Mouse (Mus musculus): ENCODE results near the gene Hhat. TPM values are rescaled to one million over a fixed set of nuclear protein-coding genes. Genes with fewer than 3 reads are reported as not detected.
A peak's percentile ranks its signal among the peaks of the same experiment; 100 is the strongest.

Hhat gene
- polyA plus RNA-seq, 1 experiment from 2014 or later, result 15.4 TPM

- Histone ChIP-seq H3K4me3 (replicated peaks) (no peak overlapping the region), H3K9me3 (replicated peaks) (no peaks in the 10 kb centered on the region), H3K36me3 (peaks cover 3% of the 10 kb centered on the region; the same call in 1 of the 2 replicates), H3K27ac (no peak overlapping the region), H3K4me2 (no peak overlapping the region), H3K4me1 (no peaks in the 10 kb centered on the region), H3K9ac (no peak overlapping the region), H3K27me3 (no peaks in the 10 kb centered on the region)
- 35% methylated on average over 5 of the region's 5 CpGs for WGBS
- no peak for ATAC-seq (replicated peaks; ENCODE audit: low FRiP score)
These were observed 48.9 kb downstream of the Hhat start for GRCm38 (mm10) chr1:192722147-192722546.

GRCm38 (mm10) chr1:192720156-192720555 is 50.9 kb downstream of the Hhat start:
- H3K4me3 ChIP-seq (replicated peaks), result no peak overlapping the region
- no peaks in the 10 kb centered on the region for H3K4me1 ChIP-seq
- H3K36me3 ChIP-seq, result peaks cover 3% of the 10 kb centered on the region; the same call in 1 of the 2 replicates
- no peak overlapping the region for H3K9ac ChIP-seq
- WGBS, result 86% methylated on average over 10 of the region's 10 CpGs
- H3K27me3 ChIP-seq, result no peaks in the 10 kb centered on the region
- no peaks in the 10 kb centered on the region for H3K9me3 ChIP-seq (replicated peaks)
- H3K27ac ChIP-seq, result no peak overlapping the region
- ATAC-seq (replicated peaks; ENCODE audit: low FRiP score), result no peak
- H3K4me2 ChIP-seq, result no peak overlapping the region

- Histone ChIP-seq H3K27ac (no peak overlapping the region), H3K9me3 (replicated peaks) (no peaks in the 10 kb centered on the region), H3K4me3 (replicated peaks) (no peak overlapping the region), H3K27me3 (no peaks in the 10 kb centered on the region), H3K36me3 (no peaks in the 10 kb centered on the region), H3K9ac (no peak overlapping the region), H3K4me1 (no peaks in the 10 kb centered on the region), H3K4me2 (no peak overlapping the region)
- no peak for ATAC-seq (replicated peaks; ENCODE audit: low FRiP score)
- 28% methylated on average over 3 of the region's 3 CpGs for WGBS
These were observed 59.2 kb downstream of the Hhat start for GRCm38 (mm10) chr1:192711779-192712348.

DNA sequence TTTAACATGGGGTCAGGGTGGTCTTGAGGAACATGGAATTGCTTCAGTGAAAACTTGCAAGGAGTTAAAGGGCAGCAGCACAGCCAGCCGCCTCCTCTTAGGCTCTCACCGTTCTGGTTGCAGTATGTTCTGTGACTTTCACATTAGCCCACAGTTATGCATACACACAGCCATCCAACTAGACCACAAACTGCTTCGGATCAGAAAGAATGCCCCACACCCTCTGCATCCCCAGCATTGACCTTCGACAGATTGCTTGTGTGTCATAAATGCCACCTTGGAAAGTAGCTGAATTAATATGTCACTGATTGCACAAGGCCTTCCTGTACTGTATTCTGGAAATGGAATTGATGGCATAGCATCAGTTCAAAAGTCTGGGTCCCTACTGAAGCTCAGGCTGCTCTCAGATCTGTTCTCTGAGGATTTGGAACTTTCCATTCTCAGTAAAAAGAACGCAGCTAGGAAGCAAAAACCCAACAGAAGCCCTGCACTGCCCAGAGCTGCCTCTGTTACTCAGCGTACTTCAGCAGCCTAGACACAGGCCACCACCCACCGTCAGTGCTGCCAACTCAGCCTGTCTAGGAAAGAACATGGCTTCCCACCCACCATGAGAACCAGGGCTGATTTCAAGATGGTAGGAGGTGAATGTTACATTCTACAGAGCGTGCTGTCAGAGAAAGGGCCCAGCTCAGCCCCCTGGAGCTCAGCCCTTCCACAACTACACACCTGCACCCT is 70.5 kb downstream of the Hhat start:
- no peak overlapping the region for H3K4me2 ChIP-seq
- 83% methylated on average over 8 of the region's 8 CpGs for WGBS
- H3K4me1 ChIP-seq, result peaks cover 20% of the 10 kb centered on the region
- no peaks in the 10 kb centered on the region; the same call in 1 of the 2 replicates for H3K36me3 ChIP-seq
- H3K27ac ChIP-seq, result peak overlapping the region; percentile 24; the same call in 1 of the 2 replicates
- ATAC-seq (replicated peaks; ENCODE audit: low FRiP score), result no peak
- H3K9me3 ChIP-seq (replicated peaks), result no peaks in the 10 kb centered on the region; the same call in 1 of the 2 replicates
- H3K27me3 ChIP-seq, result no peaks in the 10 kb centered on the region
- H3K9ac ChIP-seq, result no peak overlapping the region
- H3K4me3 ChIP-seq (replicated peaks), result no peak overlapping the region

DNA sequence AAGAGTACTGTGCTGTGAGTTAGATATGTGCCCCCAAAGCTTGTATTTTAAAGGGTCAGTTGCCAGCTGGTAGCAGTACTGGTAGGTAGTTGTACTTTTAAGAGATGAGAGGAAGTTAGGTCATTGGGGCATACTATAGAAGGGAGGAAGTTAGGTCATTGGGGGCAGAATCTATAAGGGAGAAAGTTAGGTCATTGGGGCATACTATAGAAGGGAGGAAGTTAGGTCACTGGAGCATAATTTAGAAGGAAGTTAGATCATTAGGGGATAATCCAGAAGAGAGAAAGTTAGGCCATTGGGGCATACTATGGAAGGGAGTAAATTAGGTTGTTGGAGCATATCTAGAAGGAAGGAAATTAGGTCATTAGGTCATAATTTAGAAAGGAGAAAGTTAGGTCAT is 71.9 kb downstream of the Hhat start:
- no peaks in the 10 kb centered on the region for H3K27me3 ChIP-seq
- no peak for ATAC-seq (replicated peaks; ENCODE audit: low FRiP score)
- peaks cover 20% of the 10 kb centered on the region for H3K4me1 ChIP-seq
- H3K36me3 ChIP-seq, result no peaks in the 10 kb centered on the region
- no peak overlapping the region for H3K27ac ChIP-seq
- no peak overlapping the region for H3K4me2 ChIP-seq
- H3K9ac ChIP-seq, result no peak overlapping the region
- no peak overlapping the region for H3K4me3 ChIP-seq (replicated peaks)
- no peaks in the 10 kb centered on the region; the same call in 1 of the 2 replicates for H3K9me3 ChIP-seq (replicated peaks)

DNA sequence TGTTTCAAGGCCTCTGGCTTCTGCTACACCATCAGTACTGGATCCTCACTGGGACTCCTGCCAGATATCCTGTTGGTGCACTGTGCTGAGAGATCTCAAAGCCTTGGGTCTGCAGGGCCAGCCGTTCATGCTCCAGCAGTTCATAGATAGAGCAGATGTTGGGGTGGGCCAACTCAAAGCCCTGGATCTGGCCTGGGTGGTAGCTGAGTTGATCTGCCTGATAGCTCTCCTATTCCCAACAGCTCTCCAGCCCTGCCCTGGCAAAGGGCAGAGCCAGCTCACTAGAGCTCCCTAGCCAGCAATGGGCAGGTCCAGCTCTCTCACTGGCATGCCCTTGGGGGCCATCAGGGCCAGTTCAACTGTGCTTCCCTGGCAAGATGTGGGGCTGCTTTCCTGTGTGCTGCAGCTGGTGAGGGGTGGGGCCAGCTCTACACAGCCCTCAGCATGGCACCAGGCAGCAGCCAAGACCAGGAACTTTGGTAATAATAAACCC is 74.6 kb downstream of the Hhat start:
- peak overlapping the region; percentile 75 for H3K27ac ChIP-seq
- 62% methylated on average over 1 of the region's 1 CpGs for WGBS

DNA sequence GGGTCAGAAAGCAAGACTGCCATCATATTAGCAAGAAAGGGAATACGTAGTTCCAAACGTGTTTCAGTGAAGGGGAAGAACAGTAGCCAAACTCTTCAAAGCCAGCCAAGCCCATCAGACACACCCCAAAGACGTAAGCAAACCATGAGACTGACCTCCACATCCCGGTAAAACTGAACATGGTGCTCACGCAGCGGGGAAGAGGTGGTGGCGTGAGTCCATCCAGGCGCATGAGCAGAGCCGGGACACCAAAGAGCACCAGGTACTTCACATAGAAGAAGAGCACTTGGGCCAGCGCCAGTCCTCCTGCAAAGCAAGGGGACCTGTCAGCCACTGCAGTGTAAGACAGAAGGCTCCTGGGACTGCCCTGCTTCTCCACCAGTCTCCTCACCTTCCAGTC is 77.4 kb downstream of the Hhat start:
- H3K27me3 ChIP-seq, result no peaks in the 10 kb centered on the region
- WGBS, result 87% methylated on average over 10 of the region's 10 CpGs

More for the DNA sequence above, 74.6 kb downstream of the Hhat start:
- no peak overlapping the region for H3K9ac ChIP-seq
- H3K27me3 ChIP-seq, result no peaks in the 10 kb centered on the region
- H3K4me2 ChIP-seq, result no peak overlapping the region
- H3K9me3 ChIP-seq (replicated peaks), result no peaks in the 10 kb centered on the region
- H3K4me1 ChIP-seq, result peaks cover 16% of the 10 kb centered on the region
- ATAC-seq (replicated peaks; ENCODE audit: low FRiP score), result peak; percentile 87
- no peak overlapping the region for H3K4me3 ChIP-seq (replicated peaks)
- no peaks in the 10 kb centered on the region for H3K36me3 ChIP-seq

GRCm38 (mm10) chr1:192692982-192693381 is 78.0 kb downstream of the Hhat start:
- H3K4me1 ChIP-seq, result peaks cover 9% of the 10 kb centered on the region
- 83% methylated on average over 7 of the region's 7 CpGs for WGBS
- no peaks in the 10 kb centered on the region for H3K36me3 ChIP-seq
- no peak for ATAC-seq (replicated peaks; ENCODE audit: low FRiP score)
- H3K9ac ChIP-seq, result no peak overlapping the region
- no peaks in the 10 kb centered on the region for H3K9me3 ChIP-seq (replicated peaks)
- no peaks in the 10 kb centered on the region for H3K27me3 ChIP-seq
- H3K4me2 ChIP-seq, result no peak overlapping the region
- no peak overlapping the region for H3K4me3 ChIP-seq (replicated peaks)
- no peak overlapping the region for H3K27ac ChIP-seq

More for the DNA sequence above, 77.4 kb downstream of the Hhat start:
- Histone ChIP-seq H3K27ac (no peak overlapping the region), H3K4me3 (replicated peaks) (no peak overlapping the region), H3K9me3 (replicated peaks) (no peaks in the 10 kb centered on the region), H3K9ac (no peak overlapping the region), H3K36me3 (no peaks in the 10 kb centered on the region), H3K4me1 (peaks cover 11% of the 10 kb centered on the region), H3K4me2 (no peak overlapping the region)
- no peak for ATAC-seq (replicated peaks; ENCODE audit: low FRiP score)

DNA sequence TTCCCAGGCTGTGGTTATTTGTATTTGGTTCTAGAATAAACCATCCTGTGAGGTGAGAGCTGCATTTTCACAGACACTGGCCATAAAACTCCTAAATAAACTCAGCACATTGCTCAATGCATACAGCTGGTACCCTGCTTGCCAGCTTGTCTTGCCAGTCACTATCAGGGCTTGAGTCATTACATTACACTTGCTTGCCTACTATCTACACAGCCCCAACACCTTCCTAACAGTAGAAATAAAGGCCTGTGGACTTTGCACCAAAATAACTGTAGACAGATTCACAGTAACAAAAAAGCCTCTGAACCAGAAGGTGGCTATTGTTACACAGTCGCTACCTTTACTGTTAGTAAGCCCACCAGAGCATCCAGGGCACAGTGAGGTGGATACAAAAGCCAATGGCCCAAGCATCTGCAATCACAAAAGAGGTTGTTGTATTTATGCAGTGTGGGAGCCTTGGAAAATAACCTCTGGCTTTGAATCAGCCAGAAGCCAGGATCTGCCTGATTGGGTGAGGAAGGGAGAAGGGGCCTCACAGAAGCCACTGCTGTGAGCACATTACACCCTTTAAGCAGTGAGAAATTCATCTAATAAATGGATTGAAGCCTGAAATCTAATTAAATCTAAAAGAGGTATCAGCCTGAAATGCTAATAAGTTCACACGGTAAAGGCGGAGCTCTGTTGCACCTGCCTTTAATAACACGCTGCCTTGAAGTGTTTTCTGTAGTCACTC is 88.6 kb downstream of the Hhat start:
- H3K36me3 ChIP-seq, result no peaks in the 10 kb centered on the region
- no peaks in the 10 kb centered on the region for H3K27me3 ChIP-seq
- H3K4me2 ChIP-seq, result no peak overlapping the region
- no peak overlapping the region for H3K9ac ChIP-seq
- no peaks in the 10 kb centered on the region for H3K9me3 ChIP-seq (replicated peaks)
- 79% methylated on average over 4 of the region's 4 CpGs for WGBS
- no peak for ATAC-seq (replicated peaks; ENCODE audit: low FRiP score)
- H3K4me1 ChIP-seq, result no peaks in the 10 kb centered on the region
- H3K27ac ChIP-seq, result no peak overlapping the region
- H3K4me3 ChIP-seq (replicated peaks), result no peak overlapping the region

DNA sequence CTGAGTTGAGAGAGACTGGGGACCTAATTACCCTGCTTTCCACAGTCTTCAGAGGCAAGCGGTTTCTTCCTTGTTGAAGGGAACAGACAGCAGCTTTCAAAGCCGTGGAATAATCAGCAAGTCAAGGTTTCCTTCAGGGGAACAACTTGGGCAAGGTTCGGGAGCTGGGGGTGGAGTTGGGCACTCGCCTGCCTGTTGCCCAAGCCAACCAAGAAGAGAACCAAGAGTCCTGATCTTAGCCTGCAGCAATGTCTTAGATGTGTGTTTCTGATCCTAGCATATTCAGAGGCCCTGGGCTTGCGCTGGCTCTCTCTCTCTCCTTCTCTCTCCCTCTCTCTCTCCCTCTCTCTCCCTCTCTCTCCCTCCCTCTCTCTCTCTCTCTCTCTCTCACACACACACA is 93.8 kb downstream of the Hhat start:
- Histone ChIP-seq H3K27ac (no peak overlapping the region), H3K36me3 (peaks cover 5% of the 10 kb centered on the region; the same call in 1 of the 2 replicates), H3K4me2 (no peak overlapping the region), H3K9ac (no peak overlapping the region), H3K9me3 (replicated peaks) (0 out of 2 replicates have a peak, but pooled peaks cover 6% of the 10 kb centered on the region), H3K4me3 (replicated peaks) (no peak overlapping the region), H3K27me3 (no peaks in the 10 kb centered on the region), H3K4me1 (no peaks in the 10 kb centered on the region)
- ATAC-seq (replicated peaks; ENCODE audit: low FRiP score), result no peak
- 78% methylated on average over 5 of the region's 5 CpGs for whole genome bisulfite sequencing

- no peaks in the 10 kb centered on the region for H3K4me1 ChIP-seq
- peaks cover 8% of the 10 kb centered on the region for H3K36me3 ChIP-seq
- no peak for ATAC-seq (replicated peaks; ENCODE audit: low FRiP score)
- H3K4me2 ChIP-seq, result no peak overlapping the region
- no peak overlapping the region for H3K27ac ChIP-seq
- no peak overlapping the region for H3K9ac ChIP-seq
- H3K4me3 ChIP-seq (replicated peaks), result no peak overlapping the region
- H3K27me3 ChIP-seq, result no peaks in the 10 kb centered on the region
- no peaks in the 10 kb centered on the region for H3K9me3 ChIP-seq (replicated peaks)
- 70% methylated on average over 4 of the region's 4 CpGs for WGBS
These were observed 107.4 kb downstream of the Hhat start for GRCm38 (mm10) chr1:192663608-192664007.

DNA sequence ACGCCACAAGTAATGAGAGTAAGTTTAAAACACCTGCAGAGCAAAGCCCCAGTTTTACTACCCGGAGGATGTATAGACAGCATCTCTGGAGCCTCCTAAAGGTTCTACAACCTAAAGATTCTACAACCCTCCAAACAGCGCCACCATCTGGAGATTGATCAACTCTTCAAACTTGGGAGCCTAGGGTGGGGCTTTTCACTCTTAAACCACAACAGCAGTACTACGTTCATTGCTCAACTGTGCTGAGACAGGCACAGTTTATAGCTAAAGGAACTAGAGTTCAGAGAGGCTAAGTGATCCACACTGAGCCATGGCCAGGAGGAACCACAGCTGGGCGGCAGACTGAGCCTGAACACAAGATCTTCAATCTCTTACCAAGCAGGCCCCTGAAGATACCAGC is 107.9 kb downstream of the Hhat start:
- H3K9me3 ChIP-seq (replicated peaks), result no peaks in the 10 kb centered on the region
- H3K4me1 ChIP-seq, result no peaks in the 10 kb centered on the region
- H3K4me2 ChIP-seq, result no peak overlapping the region
- WGBS, result 72% methylated on average over 5 of the region's 5 CpGs
- H3K27me3 ChIP-seq, result no peaks in the 10 kb centered on the region
- H3K4me3 ChIP-seq (replicated peaks), result no peak overlapping the region
- ATAC-seq (replicated peaks; ENCODE audit: low FRiP score), result no peak
- H3K27ac ChIP-seq, result no peak overlapping the region
- H3K36me3 ChIP-seq, result peaks cover 8% of the 10 kb centered on the region
- no peak overlapping the region for H3K9ac ChIP-seq

All from kidney, embryonic 15.5 days (tissue).